Mouse (Mus musculus) hindbrain, embryonic 12.5 days (tissue): ENCODE results near the gene Nrxn2. TPM values are rescaled to one million over a fixed set of nuclear protein-coding genes. Genes with fewer than 3 reads are reported as not detected.

ENCODE experiments used
- ATAC-seq: fragments of 200-750 bp; cut with Nextera tagmentation; 2 replicates; pipeline ENCODE4 v1.8.0; 2017; ENCODE audit warnings: moderate TSS enrichment; ENCODE audit not compliant: low FRiP score
- H3K27ac ChIP-seq: fragments of 300-500 bp; sonication (generic); 2 replicates; pipeline ENCODE4 v1.5.1; 2016; ENCODE audit warnings: mild to moderate bottlenecking
- H3K27me3 ChIP-seq: fragments of 300-500 bp; sonication (generic); 2 replicates; pipeline ENCODE4 v1.6.1; 2016; ENCODE audit warnings: mild to moderate bottlenecking
- H3K36me3 ChIP-seq: fragments of 300-500 bp; sonication (generic); 2 replicates; pipeline ENCODE4 v1.6.1; 2016; ENCODE audit warnings: mild to moderate bottlenecking
- H3K4me1 ChIP-seq: fragments of 300-500 bp; sonication (generic); 2 replicates; pipeline ENCODE4 v1.6.1; 2016
- H3K4me2 ChIP-seq: fragments of 300-500 bp; sonication (generic); replicated peaks from 2 replicates; pipeline ENCODE4 v1.6.1; 2016; ENCODE audit warnings: mild to moderate bottlenecking
- H3K4me3 ChIP-seq: fragments of 300-500 bp; sonication (generic); 2 replicates; pipeline ENCODE4 v1.5.1; 2016; ENCODE audit warnings: mild to moderate bottlenecking
- H3K9ac ChIP-seq: fragments of 300-500 bp; sonication (generic); 2 replicates; pipeline ENCODE4 v1.6.1; 2016; ENCODE audit warnings: mild to moderate bottlenecking, moderate library complexity
- H3K9me3 ChIP-seq: fragments of 300-500 bp; sonication (generic); replicated peaks from 2 replicates; pipeline ENCODE4 v1.6.1; 2016; ENCODE audit warnings: mild to moderate bottlenecking
- WGBS: fragments of 180-500 bp; shearing (Covaris S2); methylation state at CpG from one replicate; pipeline ENCODE4 v1.1.7; 2016; 5-methylcytosine and 5-hydroxymethylcytosine counted together
- polyA plus RNA-seq: library from polyadenylated mRNA; unstranded; fragments of >200 nt; fragmentation: Nextera tagmentation; extraction: Ambion mirVana; gene quantifications from 2 replicates; pipeline ENCODE4 v1.2.1, GENCODE M21; 2016

The Nrxn2 gene
- polyA plus RNA-seq, 1 experiment from 2014 or later: 21.3 TPM

DNA sequence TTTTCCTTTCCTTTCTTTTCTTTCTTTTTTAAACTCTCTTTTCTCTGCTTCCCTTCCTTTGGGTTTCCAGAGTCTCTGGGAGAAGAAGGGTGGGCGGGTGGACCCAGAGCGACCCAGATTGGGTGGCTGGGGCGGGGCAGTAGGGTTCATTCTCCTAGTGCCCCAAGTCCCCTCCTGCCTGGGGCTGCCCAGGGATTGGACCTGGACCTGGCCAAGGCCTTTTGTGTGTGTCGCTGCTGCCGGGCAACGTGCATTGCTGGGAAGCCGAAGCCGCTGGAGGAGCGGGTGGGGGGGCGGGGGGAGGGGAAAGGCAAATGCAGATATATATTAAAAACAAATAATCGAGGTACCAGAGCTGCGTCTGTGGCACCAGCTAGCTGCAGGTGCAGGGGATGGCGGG lies 114.1 kb downstream of the Nrxn2 start:
- H3K9me3 ChIP-seq: no peaks in the 10 kb centered on the region
- H3K4me2 ChIP-seq: peak overlapping the region; percentile 69
- 2% methylated on average over 12 of the region's 13 CpGs for WGBS
- peak overlapping the region; percentile 63 for H3K9ac ChIP-seq
- H3K36me3 ChIP-seq: no peaks in the 10 kb centered on the region
- H3K27me3 ChIP-seq: peaks cover 6% of the 10 kb centered on the region; the same call in 1 of the 2 replicates
- H3K4me1 ChIP-seq: peaks cover 49% of the 10 kb centered on the region
- ATAC-seq: no peak
- peak overlapping the region; percentile 82 for H3K27ac ChIP-seq
- peak overlapping the region; percentile 38; the same call in 1 of the 2 replicates for H3K4me3 ChIP-seq

- Histone ChIP-seq H3K4me1 (peaks cover 49% of the 10 kb centered on the region), H3K36me3 (no peaks in the 10 kb centered on the region), H3K27me3 (peaks cover 6% of the 10 kb centered on the region; the same call in 1 of the 2 replicates), H3K4me2 (0 out of 2 replicates have a peak overlapping the region, but pooled peaks have one; percentile 69), H3K9ac (no peak overlapping the region), H3K9me3 (no peaks in the 10 kb centered on the region), H3K4me3 (no peak overlapping the region), H3K27ac (peak overlapping the region; percentile 36; the same call in 1 of the 2 replicates)
- 57% methylated on average over 11 of the region's 11 CpGs for WGBS
- no peak for ATAC-seq
These were observed 115.0 kb downstream of the Nrxn2 start for GRCm38 (mm10) chr19:6533290-6534117.

GRCm38 (mm10) chr19:6534118-6534415 lies 115.5 kb downstream of the Nrxn2 start:
- Histone ChIP-seq H3K4me3 (no peak overlapping the region), H3K27ac (0 out of 2 replicates have a peak overlapping the region, but pooled peaks have one; percentile 36), H3K4me2 (no peak overlapping the region), H3K9me3 (no peaks in the 10 kb centered on the region), H3K4me1 (peaks cover 44% of the 10 kb centered on the region), H3K9ac (no peak overlapping the region), H3K36me3 (no peaks in the 10 kb centered on the region), H3K27me3 (peaks cover 6% of the 10 kb centered on the region; the same call in 1 of the 2 replicates)
- no peak for ATAC-seq
- 38% methylated on average over 5 of the region's 5 CpGs for WGBS

DNA sequence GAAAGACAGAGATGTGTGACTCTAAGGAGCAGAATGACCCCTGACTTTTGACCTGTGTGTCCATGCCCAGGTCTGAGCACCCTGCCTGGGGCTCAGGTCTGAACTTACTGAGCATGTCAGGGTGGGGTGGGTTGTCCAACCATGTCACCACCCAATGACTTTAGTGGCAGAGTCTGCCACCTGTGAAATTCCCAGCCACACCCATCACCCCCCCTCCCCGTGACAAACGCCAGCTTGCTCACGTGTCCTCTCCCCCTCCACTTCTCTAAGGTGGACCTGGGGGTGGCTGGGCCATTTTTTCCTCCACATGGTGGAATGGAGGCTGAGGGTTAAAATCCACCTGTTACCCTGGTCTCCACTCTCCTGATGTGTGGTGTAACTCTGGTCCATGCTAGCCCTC lies 117.7 kb downstream of the Nrxn2 start:
- peaks cover 30% of the 10 kb centered on the region for H3K4me1 ChIP-seq
- H3K9ac ChIP-seq: no peak overlapping the region
- no peak overlapping the region for H3K4me3 ChIP-seq
- 84% methylated on average over 3 of the region's 3 CpGs for WGBS
- peaks cover 6% of the 10 kb centered on the region; the same call in 1 of the 2 replicates for H3K27me3 ChIP-seq
- H3K36me3 ChIP-seq: no peaks in the 10 kb centered on the region
- ATAC-seq: no peak
- no peak overlapping the region for H3K4me2 ChIP-seq
- no peak overlapping the region for H3K27ac ChIP-seq
- no peaks in the 10 kb centered on the region for H3K9me3 ChIP-seq

DNA sequence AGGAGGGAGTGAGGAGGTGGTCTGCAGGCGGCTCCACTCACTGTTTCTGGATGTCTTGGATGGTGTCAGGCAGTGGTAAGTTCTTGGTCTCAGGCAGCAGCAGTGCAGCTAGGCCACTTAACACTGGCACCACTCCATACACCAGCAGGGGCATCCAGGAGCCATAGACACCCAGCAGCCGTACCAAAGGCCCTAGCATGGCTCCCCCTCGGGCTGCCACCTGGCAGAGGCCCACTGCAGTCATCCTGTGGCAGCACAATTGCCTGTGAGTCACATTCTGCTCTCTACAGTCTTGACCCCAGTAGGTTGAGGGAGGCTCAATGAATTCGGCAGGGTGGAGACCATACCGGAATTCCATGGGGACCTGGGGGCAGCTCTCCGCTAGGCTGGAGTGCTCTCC lies 118.2 kb downstream of the Nrxn2 start:
- H3K9ac ChIP-seq: no peak overlapping the region
- H3K4me3 ChIP-seq: no peak overlapping the region
- no peak overlapping the region for H3K27ac ChIP-seq
- no peaks in the 10 kb centered on the region for H3K36me3 ChIP-seq
- 71% methylated on average over 6 of the region's 6 CpGs for WGBS
- no peaks in the 10 kb centered on the region for H3K9me3 ChIP-seq
- H3K4me2 ChIP-seq: no peak overlapping the region
- peaks cover 25% of the 10 kb centered on the region for H3K4me1 ChIP-seq
- no peak for ATAC-seq
- H3K27me3 ChIP-seq: peaks cover 4% of the 10 kb centered on the region; the same call in 1 of the 2 replicates

DNA sequence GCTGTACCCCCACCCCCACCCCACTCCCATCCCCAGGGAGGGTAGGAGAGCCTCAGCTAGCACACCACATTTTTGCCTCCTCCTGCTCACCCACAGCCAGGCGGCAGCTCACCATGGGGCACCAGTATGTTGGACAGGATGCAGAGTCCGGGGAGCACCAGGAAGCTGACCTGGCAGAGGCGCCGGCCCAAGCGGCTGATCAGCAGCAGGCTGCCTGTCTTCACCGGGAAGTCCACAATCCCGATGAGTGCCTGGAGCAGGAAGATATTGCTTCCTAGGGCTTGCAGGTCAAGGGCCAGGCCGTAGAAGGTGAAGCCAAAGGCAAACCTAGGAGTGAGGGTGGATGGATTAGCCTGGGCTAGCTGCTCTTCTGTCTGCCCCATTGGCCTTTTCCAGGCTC lies 119.0 kb downstream of the Nrxn2 start:
- H3K4me1 ChIP-seq: peaks cover 17% of the 10 kb centered on the region
- no peak overlapping the region for H3K9ac ChIP-seq
- H3K9me3 ChIP-seq: no peaks in the 10 kb centered on the region
- 71% methylated on average over 8 of the region's 8 CpGs for WGBS
- no peaks in the 10 kb centered on the region for H3K27me3 ChIP-seq
- H3K4me3 ChIP-seq: no peak overlapping the region
- no peak overlapping the region for H3K4me2 ChIP-seq
- H3K36me3 ChIP-seq: no peaks in the 10 kb centered on the region
- H3K27ac ChIP-seq: no peak overlapping the region
- ATAC-seq: no peak

DNA sequence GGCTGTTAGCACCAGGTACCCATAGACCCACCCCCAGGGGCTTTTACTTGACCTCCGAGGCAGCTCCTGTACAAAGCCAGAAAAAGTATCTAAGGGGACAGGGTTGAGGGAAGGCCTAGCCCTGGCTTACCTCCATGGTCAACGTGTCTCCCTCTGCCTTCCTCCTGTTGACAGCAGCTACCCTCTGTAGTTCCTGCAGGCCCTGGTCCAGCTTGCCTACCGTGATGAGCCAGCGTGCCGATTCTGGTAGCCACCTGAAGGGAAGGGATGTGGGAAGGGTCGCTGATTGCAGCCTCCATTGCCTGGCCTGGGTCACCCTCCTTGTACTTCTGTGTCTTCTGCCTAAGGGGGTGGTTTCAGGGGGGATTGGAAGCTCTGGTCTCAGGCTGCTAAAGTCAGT lies 120.0 kb downstream of the Nrxn2 start:
- Histone ChIP-seq H3K9me3 (no peaks in the 10 kb centered on the region), H3K9ac (no peak overlapping the region), H3K4me1 (peaks cover 6% of the 10 kb centered on the region), H3K36me3 (no peaks in the 10 kb centered on the region), H3K4me3 (no peak overlapping the region), H3K27me3 (no peaks in the 10 kb centered on the region), H3K27ac (no peak overlapping the region), H3K4me2 (no peak overlapping the region)
- 89% methylated on average over 6 of the region's 6 CpGs for WGBS
- ATAC-seq: no peak

- 74% methylated on average over 4 of the region's 4 CpGs for WGBS
- Histone ChIP-seq H3K4me1 (no peaks in the 10 kb centered on the region), H3K9me3 (no peaks in the 10 kb centered on the region), H3K27me3 (no peaks in the 10 kb centered on the region), H3K36me3 (no peaks in the 10 kb centered on the region), H3K9ac (no peak overlapping the region), H3K4me3 (no peak overlapping the region), H3K4me2 (no peak overlapping the region), H3K27ac (no peak overlapping the region)
- no peak for ATAC-seq
These were observed 121.1 kb downstream of the Nrxn2 start for GRCm38 (mm10) chr19:6539592-6539991.

DNA sequence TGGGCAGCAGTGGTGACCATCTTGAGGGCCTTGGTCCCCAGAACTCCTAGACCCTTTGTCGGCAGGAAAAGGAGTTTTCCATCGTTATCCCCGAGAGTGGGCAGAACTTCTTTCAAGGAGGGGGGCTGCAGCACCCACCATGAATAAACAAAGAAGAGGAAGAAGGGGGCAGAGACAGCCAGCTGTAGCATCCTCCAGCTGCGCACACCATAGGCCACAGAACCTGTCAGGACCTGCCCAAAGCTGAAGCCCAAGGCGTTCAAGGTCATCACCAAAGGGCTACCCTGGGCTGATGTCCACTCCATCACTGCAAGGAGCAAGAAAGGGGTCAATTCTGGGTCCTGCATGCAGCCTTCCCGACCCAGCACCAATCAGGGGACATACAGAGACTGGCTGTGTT lies 121.7 kb downstream of the Nrxn2 start:
- no peak for ATAC-seq
- Histone ChIP-seq H3K4me3 (no peak overlapping the region), H3K36me3 (no peaks in the 10 kb centered on the region), H3K27me3 (no peaks in the 10 kb centered on the region), H3K4me2 (no peak overlapping the region), H3K27ac (no peak overlapping the region), H3K9me3 (no peaks in the 10 kb centered on the region), H3K4me1 (no peaks in the 10 kb centered on the region), H3K9ac (no peak overlapping the region)
- 83% methylated on average over 6 of the region's 6 CpGs for WGBS

DNA sequence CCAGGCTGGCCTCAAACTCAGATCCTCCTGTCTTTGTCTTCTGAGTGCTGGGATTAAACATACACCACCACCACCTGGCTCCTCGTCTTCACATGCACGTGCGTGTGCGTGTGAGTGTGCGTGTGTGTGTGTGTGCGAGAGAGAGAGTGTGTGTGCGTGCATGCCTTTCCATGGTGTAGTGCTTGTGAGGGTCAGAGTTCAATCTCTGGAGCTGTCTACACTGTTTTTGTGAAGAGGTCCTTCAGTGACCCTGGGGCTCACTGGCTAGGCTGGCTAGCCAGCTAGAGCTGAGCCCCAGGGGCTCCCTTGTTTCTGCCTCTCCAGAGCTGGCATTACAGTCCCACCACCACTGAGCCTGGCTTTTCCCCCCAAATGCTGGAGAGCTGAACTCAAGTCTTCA lies 123.0 kb downstream of the Nrxn2 start:
- Histone ChIP-seq H3K36me3 (no peaks in the 10 kb centered on the region), H3K27me3 (no peaks in the 10 kb centered on the region), H3K4me3 (no peak overlapping the region), H3K27ac (no peak overlapping the region), H3K4me2 (no peak overlapping the region), H3K9ac (no peak overlapping the region), H3K4me1 (no peaks in the 10 kb centered on the region), H3K9me3 (no peaks in the 10 kb centered on the region)
- WGBS: 84% methylated on average over 7 of the region's 7 CpGs
- ATAC-seq: no peak

GRCm38 (mm10) chr19:6542367-6543034 lies 124.0 kb downstream of the Nrxn2 start, which contains the start of gene Slc22a12:
TSS of gene Slc22a12 (minus strand) at chr19:6543032.
- H3K36me3 ChIP-seq: no peaks in the 10 kb centered on the region
- H3K4me1 ChIP-seq: no peaks in the 10 kb centered on the region
- no peak within 1 kb of the TSS for H3K4me2 ChIP-seq
- H3K9ac ChIP-seq: no peak within 1 kb of the TSS
- no peaks in the 10 kb centered on the region for H3K9me3 ChIP-seq
- no peak within 1 kb of the TSS for H3K27ac ChIP-seq
- H3K27me3 ChIP-seq: no peaks in the 10 kb centered on the region
- ATAC-seq: no peak
- 94% methylated on average over 16 of the region's 16 CpGs for WGBS
- no peak within 1 kb of the TSS for H3K4me3 ChIP-seq

GRCm38 (mm10) chr19:6543035-6543383 lies 124.5 kb downstream of the Nrxn2 start:
- Histone ChIP-seq H3K27me3 (no peaks in the 10 kb centered on the region), H3K9me3 (no peaks in the 10 kb centered on the region), H3K4me3 (no peak overlapping the region), H3K36me3 (no peaks in the 10 kb centered on the region), H3K4me1 (no peaks in the 10 kb centered on the region), H3K9ac (no peak overlapping the region), H3K27ac (no peak overlapping the region), H3K4me2 (no peak overlapping the region)
- ATAC-seq: no peak
- WGBS: 92% methylated on average over 6 of the region's 6 CpGs
